Mouse (Mus musculus) midbrain, embryonic 12.5 days (tissue): Measurements from ENCODE around the gene Ntng1. TPM values are rescaled to one million over a fixed set of nuclear protein-coding genes. Genes with fewer than 3 reads are reported as not detected.

Experiments used
- ATAC-seq: fragments of 200-750 bp; cut with Nextera tagmentation; 2 replicates; pipeline ENCODE4 v1.8.0; 2017; ENCODE audit warnings: low read depth, moderate TSS enrichment, moderate library complexity; ENCODE audit not compliant: low FRiP score
- H3K27ac ChIP-seq: fragments of 300-500 bp; sonication (generic); replicated peaks from 2 replicates; pipeline ENCODE4 v1.5.1; 2016; ENCODE audit warnings: mild to moderate bottlenecking
- H3K27me3 ChIP-seq: fragments of 300-500 bp; sonication (generic); 2 replicates; pipeline ENCODE4 v1.6.1; 2016; ENCODE audit warnings: mild to moderate bottlenecking
- H3K36me3 ChIP-seq: fragments of 300-500 bp; sonication (generic); 2 replicates; pipeline ENCODE4 v1.6.1; 2016
- H3K4me1 ChIP-seq: fragments of 300-500 bp; sonication (generic); 2 replicates; pipeline ENCODE4 v1.6.1; 2016
- H3K4me2 ChIP-seq: fragments of 300-500 bp; sonication (generic); replicated peaks from 2 replicates; pipeline ENCODE4 v1.6.1; 2016; ENCODE audit warnings: mild to moderate bottlenecking, moderate library complexity
- H3K4me3 ChIP-seq: fragments of 300-500 bp; sonication (generic); 2 replicates; pipeline ENCODE4 v1.5.1; 2016; ENCODE audit warnings: mild to moderate bottlenecking
- H3K9ac ChIP-seq: fragments of 300-500 bp; sonication (generic); replicated peaks from 2 replicates; pipeline ENCODE4 v1.6.1; 2016; ENCODE audit warnings: mild to moderate bottlenecking, moderate library complexity
- H3K9me3 ChIP-seq: fragments of 300-500 bp; sonication (generic); 2 replicates; pipeline ENCODE4 v1.6.1; 2016; ENCODE audit warnings: mild to moderate bottlenecking
- WGBS: fragments of 180-500 bp; shearing (Covaris S2); methylation state at CpG from one replicate; pipeline ENCODE4 v1.1.7; 2016; 5-methylcytosine and 5-hydroxymethylcytosine counted together
- polyA plus RNA-seq: library from polyadenylated mRNA; unstranded; fragments of >200 nt; fragmentation: Nextera tagmentation; extraction: Ambion mirVana; gene quantifications from 2 replicates; pipeline ENCODE4 v1.2.1, GENCODE M21; 2016

Ntng1 gene
- 6.9 and 9.9 TPM in 2 replicates for polyA plus RNA-seq

GRCm38 (mm10) chr3:110143206-110144061, at the start of gene Ntng1:
Gene Ntng1 (minus strand): TSS chr3:110144011.
- Histone ChIP-seq H3K4me3 (peak within 1 kb of the TSS; percentile 75), H3K27ac (peak within 1 kb of the TSS; percentile 58; the same call in 1 of the 2 replicates), H3K4me2 (peak within 1 kb of the TSS; percentile 100), H3K36me3 (no peaks in the 10 kb centered on the region), H3K9ac (peak within 1 kb of the TSS; percentile 58), H3K9me3 (no peaks in the 10 kb centered on the region), H3K4me1 (peaks cover 6% of the 10 kb centered on the region; the same call in 1 of the 2 replicates), H3K27me3 (peaks cover 16% of the 10 kb centered on the region)
- under 1% methylated on average over 52 of the region's 52 CpGs for WGBS
- peak; percentile 69 for ATAC-seq

GRCm38 (mm10) chr3:110187401-110187948, 43.7 kb upstream of the Ntng1 start:
- Histone ChIP-seq H3K4me2 (no peak overlapping the region), H3K4me3 (no peak overlapping the region), H3K9ac (no peak overlapping the region), H3K27me3 (no peaks in the 10 kb centered on the region), H3K9me3 (no peaks in the 10 kb centered on the region), H3K4me1 (no peaks in the 10 kb centered on the region), H3K27ac (no peak overlapping the region), H3K36me3 (no peaks in the 10 kb centered on the region)
- 80% methylated on average over 5 of the region's 5 CpGs for WGBS
- ATAC-seq: no peak

- Histone ChIP-seq H3K36me3 (no peaks in the 10 kb centered on the region), H3K9me3 (no peaks in the 10 kb centered on the region), H3K27ac (no peak overlapping the region), H3K4me3 (no peak overlapping the region), H3K27me3 (peaks cover 12% of the 10 kb centered on the region), H3K4me2 (no peak overlapping the region), H3K9ac (no peak overlapping the region), H3K4me1 (no peaks in the 10 kb centered on the region)
- no peak for ATAC-seq
- WGBS: 86% methylated on average over 7 of the region's 7 CpGs
These were observed 5.3 kb upstream of the Ntng1 start for GRCm38 (mm10) chr3:110149089-110149488.

- peak overlapping the region; percentile 100 for H3K4me2 ChIP-seq
- no peaks in the 10 kb centered on the region for H3K9me3 ChIP-seq
- peak overlapping the region; percentile 75; the same call in 1 of the 2 replicates for H3K4me3 ChIP-seq
- no peak overlapping the region for H3K9ac ChIP-seq
- peaks cover 16% of the 10 kb centered on the region for H3K27me3 ChIP-seq
- H3K4me1 ChIP-seq: peaks cover 6% of the 10 kb centered on the region; the same call in 1 of the 2 replicates
- H3K27ac ChIP-seq: no peak overlapping the region
- 35% methylated on average over 6 of the region's 6 CpGs for WGBS
- ATAC-seq: no peak
- H3K36me3 ChIP-seq: no peaks in the 10 kb centered on the region
These were observed 667 bp upstream of the Ntng1 start for GRCm38 (mm10) chr3:110144301-110145055.

- Histone ChIP-seq H3K9me3 (no peaks in the 10 kb centered on the region), H3K9ac (peak overlapping the region; percentile 58), H3K4me3 (peak overlapping the region; percentile 75), H3K4me2 (peak overlapping the region; percentile 100), H3K36me3 (no peaks in the 10 kb centered on the region), H3K27me3 (peaks cover 16% of the 10 kb centered on the region), H3K27ac (peak overlapping the region; percentile 22; the same call in 1 of the 2 replicates), H3K4me1 (peaks cover 6% of the 10 kb centered on the region; the same call in 1 of the 2 replicates)
- WGBS: under 1% methylated on average over 66 of the region's 77 CpGs
- peak; percentile 64 for ATAC-seq
These were observed 1.3 kb downstream of the Ntng1 start for GRCm38 (mm10) chr3:110142314-110143205.

GRCm38 (mm10) chr3:110141351-110142302, 2.2 kb downstream of the Ntng1 start:
- H3K27me3 ChIP-seq: peaks cover 16% of the 10 kb centered on the region
- no peak overlapping the region for H3K27ac ChIP-seq
- no peaks in the 10 kb centered on the region for H3K36me3 ChIP-seq
- peaks cover 6% of the 10 kb centered on the region; the same call in 1 of the 2 replicates for H3K4me1 ChIP-seq
- H3K9ac ChIP-seq: peak overlapping the region; percentile 58; the same call in 1 of the 2 replicates
- peak overlapping the region; percentile 75 for H3K4me3 ChIP-seq
- WGBS: 3% methylated on average over 13 of the region's 13 CpGs
- peak overlapping the region; percentile 100 for H3K4me2 ChIP-seq
- H3K9me3 ChIP-seq: no peaks in the 10 kb centered on the region
- peak; percentile 42; the same call in 1 of the 2 replicates for ATAC-seq

DNA sequence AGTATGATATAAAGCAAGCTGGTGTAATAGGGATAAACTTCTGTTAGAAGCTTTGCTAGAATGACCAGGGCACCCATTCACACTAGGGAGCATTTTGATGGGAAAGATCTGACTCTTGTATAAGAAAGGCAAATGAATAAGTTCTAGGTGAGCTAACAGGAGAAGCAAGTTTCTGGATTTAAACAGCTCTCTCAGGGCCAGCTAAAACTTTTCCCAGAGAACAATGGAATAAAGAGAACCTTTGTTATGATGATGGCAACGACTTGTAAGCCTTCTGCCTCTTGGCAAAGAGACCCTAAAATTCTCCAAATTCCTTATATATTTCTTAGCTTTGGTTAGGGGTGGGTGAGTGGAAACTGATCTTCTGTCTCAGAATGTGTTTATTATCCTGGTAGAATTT, 7.7 kb downstream of the Ntng1 start:
- no peak overlapping the region for H3K4me2 ChIP-seq

DNA sequence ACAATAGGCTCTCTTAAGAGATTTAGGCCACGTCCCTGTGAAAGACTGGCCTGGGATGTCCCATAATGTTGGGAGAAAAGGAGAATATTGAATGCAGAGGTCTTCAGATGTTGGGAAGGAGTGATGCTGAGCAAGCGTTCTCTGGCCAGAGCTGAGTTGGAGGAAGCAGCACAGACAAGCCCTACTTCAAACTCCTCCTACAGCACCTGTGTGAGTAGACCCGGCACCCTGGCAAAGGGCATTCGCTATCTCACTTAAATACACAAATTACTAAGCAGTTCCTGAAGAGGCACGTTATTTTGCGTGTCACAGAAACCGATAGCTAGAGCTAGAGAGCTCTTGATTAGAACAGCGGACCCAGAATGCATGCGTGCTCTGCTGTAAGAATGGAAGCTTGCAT, 10.7 kb downstream of the Ntng1 start:
- Histone ChIP-seq H3K4me2 (no peak overlapping the region), H3K4me3 (no peak overlapping the region), H3K36me3 (no peaks in the 10 kb centered on the region), H3K9ac (no peak overlapping the region), H3K4me1 (peaks cover 6% of the 10 kb centered on the region), H3K9me3 (no peaks in the 10 kb centered on the region), H3K27ac (no peak overlapping the region), H3K27me3 (no peaks in the 10 kb centered on the region)
- 87% methylated on average over 9 of the region's 9 CpGs for WGBS
- ATAC-seq: no peak

More for the DNA sequence above, 7.7 kb downstream of the Ntng1 start:
- Histone ChIP-seq H3K4me3 (no peak overlapping the region), H3K27ac (no peak overlapping the region), H3K9me3 (no peaks in the 10 kb centered on the region), H3K9ac (no peak overlapping the region), H3K36me3 (no peaks in the 10 kb centered on the region), H3K4me1 (peaks cover 6% of the 10 kb centered on the region), H3K27me3 (no peaks in the 10 kb centered on the region)
- ATAC-seq: no peak
- 7% methylated on average over 1 of the region's 1 CpGs for WGBS

- 58% methylated on average over 8 of the region's 8 CpGs for WGBS
These were observed 11.5 kb downstream of the Ntng1 start for GRCm38 (mm10) chr3:110132289-110132688.

More at GRCm38 (mm10) chr3:110132289-110132688, 11.5 kb downstream of the Ntng1 start:
- Histone ChIP-seq H3K4me3 (no peak overlapping the region), H3K9ac (no peak overlapping the region), H3K27me3 (no peaks in the 10 kb centered on the region), H3K4me2 (0 out of 2 replicates have a peak overlapping the region, but pooled peaks have one; percentile 1), H3K9me3 (no peaks in the 10 kb centered on the region), H3K36me3 (no peaks in the 10 kb centered on the region), H3K4me1 (peaks cover 6% of the 10 kb centered on the region), H3K27ac (peak overlapping the region; percentile 30; the same call in 1 of the 2 replicates)
- peak; percentile 69 for ATAC-seq
